Mouse (Mus musculus) cerebellum, adult 9-11 months (tissue): ENCODE results near the gene Sart1.

Experiments
- DNase-seq: peaks from one replicate; pipeline ENCODE4 v3.0.0; 2022

Sart1 gene

GRCm38 (mm10) chr19:5388588-5389242 is at the start of gene Sart1:
Sart1 (minus strand) TSS chr19:5388703.
- peak; percentile 97 for DNase-seq

GRCm38 (mm10) chr19:5433951-5434350 is 45.4 kb upstream of the Sart1 start:
- DNase-seq: no peak

- peak; percentile 62 for DNase-seq
Observed at GRCm38 (mm10) chr19:5432992-5433852, 44.7 kb upstream of the Sart1 start.

GRCm38 (mm10) chr19:5431911-5432464 is 43.5 kb upstream of the Sart1 start:
- DNase-seq: no peak

- no peak for DNase-seq
Observed at GRCm38 (mm10) chr19:5430408-5430807, 41.9 kb upstream of the Sart1 start.

GRCm38 (mm10) chr19:5429806-5430205 is 41.3 kb upstream of the Sart1 start:
- DNase-seq: peak; percentile 75

GRCm38 (mm10) chr19:5429219-5429618 is 40.7 kb upstream of the Sart1 start:
- no peak for DNase-seq

GRCm38 (mm10) chr19:5428083-5428482 is 39.6 kb upstream of the Sart1 start:
- DNase-seq: no peak

- DNase-seq: peak; percentile 61
Observed at GRCm38 (mm10) chr19:5426640-5427290, 38.3 kb upstream of the Sart1 start.

GRCm38 (mm10) chr19:5425906-5426565 is 37.5 kb upstream of the Sart1 start:
- peak; percentile 74 for DNase-seq

GRCm38 (mm10) chr19:5424782-5425741 is 36.6 kb upstream of the Sart1 start, which contains the start of the genes Drap1 and AI837181:
Drap1 (minus strand) TSS chr19:5424979.
AI837181 (plus strand) TSS chr19:5425144.
- DNase-seq: peak; percentile 91

- peak; percentile 88 for DNase-seq
Observed at GRCm38 (mm10) chr19:5424092-5424781, 35.7 kb upstream of the Sart1 start.

GRCm38 (mm10) chr19:5423561-5423960 is 35.1 kb upstream of the Sart1 start:
- DNase-seq: peak; percentile 68

GRCm38 (mm10) chr19:5422895-5423443 is 34.5 kb upstream of the Sart1 start:
- DNase-seq: peak; percentile 62

- DNase-seq: peak; percentile 72
Observed at GRCm38 (mm10) chr19:5422267-5422666, 33.8 kb upstream of the Sart1 start.

GRCm38 (mm10) chr19:5421784-5422183 is 33.3 kb upstream of the Sart1 start:
- DNase-seq: no peak

GRCm38 (mm10) chr19:5420579-5420978 is 32.1 kb upstream of the Sart1 start:
- DNase-seq: no peak

GRCm38 (mm10) chr19:5419630-5420029 is 31.1 kb upstream of the Sart1 start:
- no peak for DNase-seq

- no peak for DNase-seq
Observed at GRCm38 (mm10) chr19:5418750-5419466, 30.4 kb upstream of the Sart1 start.

- DNase-seq: no peak
Observed at GRCm38 (mm10) chr19:5414534-5414957, 26.0 kb upstream of the Sart1 start.
